Mouse (Mus musculus): ENCODE measurements at regions not wholly inside any gene's neighbourhood (a gene's known extent, or its start where the extent isn't known, plus 50 kb on each side); places are given as distances from the start of the nearest gene placed in this dataset.
A peak's percentile ranks its signal among the peaks of the same experiment; 100 is the strongest.

- dilution Hi-C loops (cut with MboI; ENCODE audit: extremely low pct_ligation_motif_present, extremely low pct_unique_long_range_greater_than_20kb, low sequenced_read_pairs), result no loop called here
- Histone ChIP-seq H3K4me3 (replicated peaks in 1 of 3; ENCODE audit: low read depth in 2 of 3, low read length in 2 of 3, poor library complexity in 1 of 3) (peak overlapping the region in 2 of 3 experiments; percentile 34 to 36), H3K36me3 (replicated peaks in 1 of 2; ENCODE audit: control insufficient read depth in 1 of 2, insufficient read depth in 1 of 2, low read length in 1 of 2) (peaks cover 0 to 2% of the 10 kb centered on the region in 2 experiments), H3K9me3 (replicated peaks; ENCODE audit: low read length) (peaks cover 19% of the 10 kb centered on the region), H3K9ac (ENCODE audit: insufficient read depth, low read depth) (peak overlapping the region; percentile 92), H3K27ac (ENCODE audit: insufficient read depth, low read depth) (peak overlapping the region; percentile 97), H3K79me2 (replicated peaks; ENCODE audit: control insufficient read depth, extremely low read depth, insufficient read depth, poor library complexity, severe bottlenecking) (no peaks in the 10 kb centered on the region), H3K4me1 (ENCODE audit: control insufficient read depth in 1 of 2, insufficient read depth in 2 of 2) (peaks cover 32 to 75% of the 10 kb centered on the region in 2 experiments), H3K27me3 (replicated peaks) (no peaks in the 10 kb centered on the region), H3K4me2 (ENCODE audit: insufficient read depth, low read depth, poor library complexity, severe bottlenecking) (peak overlapping the region; percentile 75)
- TF ChIP-seq KAT2A (IDR thresholded peaks at IDR 0.05; ENCODE audit: insufficient replicate concordance, low read length) (peak; percentile 70; the same call in 1 of the 2 replicates), E2F4 (IDR thresholded peaks at IDR 0.05; ENCODE audit: insufficient replicate concordance, low read depth, low read length) (peak; percentile 36; the same call in 1 of the 2 replicates), RAD21 (IDR thresholded peaks at IDR 0.05; ENCODE audit: low read depth, low read length) (peak; percentile 45), USF2 (conservative IDR thresholded peaks at IDR 0.05; ENCODE audit: low read depth, low read length) (no peak), POLR2AphosphoS2 (IDR thresholded peaks at IDR 0.05; ENCODE audit: low read depth, low read length) (peak; percentile 85; the same call in 1 of the 2 replicates), ZC3H11A (IDR thresholded peaks at IDR 0.05; ENCODE audit: low read depth, low read length) (no peak), NRF1 (IDR thresholded peaks at IDR 0.05; ENCODE audit: low read depth, low read length) (no peak), USF1 (IDR thresholded peaks at IDR 0.05; ENCODE audit: low read depth, low read length) (no peak), GABPA (IDR thresholded peaks at IDR 0.05; ENCODE audit: insufficient replicate concordance, low read depth, low read length) (0 out of 2 replicates have a peak, but pooled peaks have one; percentile 19), RCOR1 (conservative IDR thresholded peaks at IDR 0.05; ENCODE audit: low read depth, low read length) (peak; percentile 97), MAZ (IDR thresholded peaks at IDR 0.05; ENCODE audit: low read depth, low read length) (peak; percentile 82), UBTF (IDR thresholded peaks at IDR 0.05; ENCODE audit: low read depth, low read length) (peak; percentile 55; the same call in 1 of the 2 replicates), EP300 (IDR thresholded peaks at IDR 0.05; ENCODE audit: low read length) (peak; percentile 100), ZKSCAN1 (IDR thresholded peaks at IDR 0.05; ENCODE audit: borderline replicate concordance, low read depth, low read length) (no peak), SMC3 (IDR thresholded peaks at IDR 0.05; ENCODE audit: low read depth, low read length) (peak; percentile 45), JUN (IDR thresholded peaks at IDR 0.05; ENCODE audit: insufficient read depth, low read depth, low read length) (peak; percentile 96), MAX (IDR thresholded peaks at IDR 0.05; ENCODE audit: low read length) (peak; percentile 89), MAFK (IDR thresholded peaks at IDR 0.05; ENCODE audit: insufficient replicate concordance, low read length) (peak; percentile 96), CHD2 (IDR thresholded peaks at IDR 0.05; ENCODE audit: low read length) (peak; percentile 94), PAX5 (IDR thresholded peaks at IDR 0.05; ENCODE audit: low read length) (no peak), TCF12 (IDR thresholded peaks at IDR 0.05; ENCODE audit: low read depth, low read length) (peak; percentile 99), BHLHE40 (IDR thresholded peaks at IDR 0.05; ENCODE audit: low read depth, low read length) (peak; percentile 90), JUND (conservative IDR thresholded peaks at IDR 0.05; ENCODE audit: low read depth, low read length) (peak; percentile 95), NELFE (IDR thresholded peaks at IDR 0.05; ENCODE audit: low read depth, low read length) (peak; percentile 54; the same call in 1 of the 2 replicates), ETS1 (conservative IDR thresholded peaks at IDR 0.05; ENCODE audit: low read depth, low read length) (peak; percentile 97), SIN3A (IDR thresholded peaks at IDR 0.05; ENCODE audit: low read length) (peak; percentile 92), MXI1 (IDR thresholded peaks at IDR 0.05; ENCODE audit: low read depth, low read length) (0 out of 2 replicates have a peak, but pooled peaks have one; percentile 53), ZMIZ1 (IDR thresholded peaks at IDR 0.05; ENCODE audit: low read depth, low read length) (peak; percentile 82), HCFC1 (IDR thresholded peaks at IDR 0.05; ENCODE audit: low read depth, low read length) (no peak; the same call in 1 of the 2 replicates), POLR2A (IDR thresholded peaks at IDR 0.05; ENCODE audit: low read depth, low read length) (peak; percentile 14; the same call in 1 of the 2 replicates), ZNF384 (IDR thresholded peaks at IDR 0.05; ENCODE audit: low read depth, low read length) (peak; percentile 57; the same call in 1 of the 2 replicates), IRF4 (IDR thresholded peaks at IDR 0.05; ENCODE audit: low read depth, low read length) (peak; percentile 100), MYC (IDR thresholded peaks at IDR 0.05; ENCODE audit: low read depth, low read length) (peak; percentile 83; the same call in 1 of the 2 replicates), TBP (conservative IDR thresholded peaks at IDR 0.05; ENCODE audit: low read depth, low read length) (peak; percentile 76), CTCF (conservative IDR thresholded peaks at IDR 0.05 in 1 of 2, IDR thresholded peaks at IDR 0.05 in 1 of 2; ENCODE audit: low read depth in 2 of 2, low read length in 2 of 2) (no peak), MEF2A (IDR thresholded peaks at IDR 0.05; ENCODE audit: borderline replicate concordance, low read depth, low read length) (peak; percentile 97), CHD1 (IDR thresholded peaks at IDR 0.05; ENCODE audit: low read depth, low read length) (no peak), ELF1 (IDR thresholded peaks at IDR 0.05; ENCODE audit: low read depth, low read length) (peak; percentile 79)
- DNase-seq (ENCODE audit: extremely low read depth), result peak; percentile 90
- in situ Hi-C loops (cut with MboI; ENCODE audit: low pct_ligation_motif_present, low pct_unique_long_range_greater_than_20kb, low sequenced_read_pairs), result no loop called here
These were observed 322.6 kb upstream of the Meis1 start for GRCm38 (mm10) chr11:19341379-19341778.
